9 mouse cellular contexts compared by ENCODE assay signal in the genomic region with DNA sequence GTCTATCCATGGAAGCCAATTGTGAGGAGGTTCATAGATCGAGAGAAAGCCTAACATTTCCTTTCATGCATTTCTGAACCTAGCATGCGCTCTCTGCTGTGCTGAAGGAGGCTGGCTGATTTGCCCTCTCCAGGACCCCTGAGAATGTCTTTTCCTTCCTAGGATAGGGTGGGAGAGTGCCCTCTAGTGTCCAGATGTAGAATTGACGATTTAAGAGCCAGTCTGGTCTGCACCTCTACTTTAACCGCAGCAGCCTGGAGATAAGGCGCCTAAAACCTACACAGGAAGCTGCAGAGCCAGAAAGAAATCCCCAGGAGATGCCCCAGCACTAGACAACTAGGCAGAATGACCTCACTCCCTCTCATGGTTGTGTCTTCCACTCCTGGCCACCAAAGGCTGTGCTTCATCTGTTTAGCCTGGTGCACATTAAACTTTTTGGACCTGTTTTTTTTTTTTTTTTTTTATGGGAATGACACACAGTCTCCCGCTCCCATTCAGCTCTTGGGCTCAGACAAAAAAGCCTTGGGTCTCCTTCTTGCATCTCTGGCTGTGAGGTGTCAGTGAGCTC. TPM values are rescaled to one million over a fixed set of nuclear protein-coding genes. Genes with fewer than 3 reads are reported as not detected.
DNase-seq lines count a peak whose midpoint lies in the region; ATAC-seq and TF ChIP-seq lines count a peak whose summit lies in the region.
"Had no signal": no experiment of that assay in that cellular context is flagged by ENCODE, and none has a peak within 500 bp of the region (broad histone marks: within the 10 kb centered on the region; RNA-seq: fewer than 3 reads in every experiment).

No protein-coding gene starts in this region.

- no peaks in the 10 kb centered on the region for H3K36me3 ChIP-seq in forebrain, embryonic 11.5 days (ENCODE audit: control insufficient read depth, insufficient read depth, low read length)
- no peaks in the 10 kb centered on the region for H3K36me3 ChIP-seq in forebrain, embryonic 12.5 days (replicated peaks)
- H3K36me3 ChIP-seq: limb, embryonic 13.5 days had no signal

- H3K4me2 ChIP-seq in forebrain, embryonic 11.5 days (ENCODE audit: low read depth, low read length, severe bottlenecking), result no peak overlapping the region
- H3K4me2 ChIP-seq in forebrain, embryonic 12.5 days, result no peak overlapping the region
- H3K4me2 ChIP-seq: limb, embryonic 13.5 days had no signal

- H3K27me3 ChIP-seq in forebrain, embryonic 11.5 days (ENCODE audit: control insufficient read depth, insufficient read depth, low read length), result peaks cover 20% of the 10 kb centered on the region
- H3K27me3 ChIP-seq in forebrain, embryonic 12.5 days, result peaks cover 57% of the 10 kb centered on the region

- TF ChIP-seq POLR2A in embryonic fibroblast, embryonic 13.5 days (IDR thresholded peaks at IDR 0.05; ENCODE audit: low read depth, low read length), result no peak

- no peak overlapping the region for H3K4me3 ChIP-seq in forebrain, embryonic 11.5 days (ENCODE audit: low read depth, low read length)
- H3K4me3 ChIP-seq in forebrain, embryonic 12.5 days (replicated peaks), result no peak overlapping the region
- H3K4me3 ChIP-seq in embryonic fibroblast, embryonic 13.5 days (ENCODE audit: insufficient read depth, low read length), result no peak overlapping the region
- H3K4me3 ChIP-seq: limb, embryonic 13.5 days had no signal

- no peaks in the 10 kb centered on the region for H3K9me3 ChIP-seq in forebrain, embryonic 11.5 days (ENCODE audit: control insufficient read depth, low read length)
- no peaks in the 10 kb centered on the region for H3K9me3 ChIP-seq in forebrain, embryonic 12.5 days
- H3K9me3 ChIP-seq: limb, embryonic 13.5 days had no signal

- DNase-seq in forebrain, embryonic 11.5 days (ENCODE audit: low spot score), result peak; percentile 74
- DNase-seq in 3134 (ENCODE audit: extremely low read depth, insufficient read length, low spot score), result peak; percentile 52
- DNase-seq in T-cell, adult 2 months (ENCODE audit: low spot score), result peak; percentile 75
- peak; percentile 71 for DNase-seq in kidney, postnatal 14 days
- peak; percentile 87 for DNase-seq in naive thymus-derived CD4-positive, alpha-beta T cell, adult 2 months (ENCODE audit: low read depth)
- DNase-seq in urinary bladder, postnatal 10 days (ENCODE audit: low spot score), result no peak

- ATAC-seq in forebrain, embryonic 11.5 days (replicated peaks; ENCODE audit: low FRiP score), result no peak
- no peak for ATAC-seq in forebrain, embryonic 12.5 days (ENCODE audit: low FRiP score)

- H3K4me1 ChIP-seq in forebrain, embryonic 11.5 days (replicated peaks; ENCODE audit: control insufficient read depth, insufficient read depth, low read length), result peaks cover 12% of the 10 kb centered on the region
- peaks cover 29% of the 10 kb centered on the region for H3K4me1 ChIP-seq in forebrain, embryonic 12.5 days
- H3K4me1 ChIP-seq in embryonic fibroblast, embryonic 13.5 days (ENCODE audit: control insufficient read depth, insufficient read depth, low read length), result 0 out of 2 replicates have a peak, but pooled peaks cover 4% of the 10 kb centered on the region

- H3K27ac ChIP-seq in forebrain, embryonic 11.5 days (ENCODE audit: low read depth, low read length), result no peak overlapping the region
- H3K27ac ChIP-seq in forebrain, embryonic 12.5 days, result no peak overlapping the region
- H3K27ac ChIP-seq in embryonic fibroblast, embryonic 13.5 days (ENCODE audit: insufficient read depth, low read length), result no peak overlapping the region
- H3K27ac ChIP-seq: limb, embryonic 13.5 days had no signal

- 11% methylated on average over 6 of the region's 6 CpGs for WGBS in forebrain, embryonic 11.5 days
- WGBS in forebrain, embryonic 12.5 days, result 8% methylated on average over 6 of the region's 6 CpGs

- peak; percentile 19; the same call in 1 of the 2 replicates for TF ChIP-seq CTCF in embryonic fibroblast, embryonic 13.5 days (IDR thresholded peaks at IDR 0.05; ENCODE audit: borderline replicate concordance, insufficient read depth, low read length)

- no peak overlapping the region for H3K9ac ChIP-seq in forebrain, embryonic 11.5 days (ENCODE audit: low read length)
- H3K9ac ChIP-seq in forebrain, embryonic 12.5 days, result no peak overlapping the region
- H3K9ac ChIP-seq: limb, embryonic 13.5 days had no signal

RNA-seq across cellular contexts. Expression of a gene that starts 2.4 kb away (rescaled TPM):
- polyA plus RNA-seq in forebrain, embryonic 11.5 days (2014; fragmentation: Nextera tagmentation; extraction: Ambion mirVana), result 38.1 and 39.9 TPM in 2 replicates
- 42.0 and 42.5 TPM in 2 replicates for polyA plus RNA-seq in forebrain, embryonic 12.5 days (2016; fragmentation: Nextera tagmentation; extraction: Ambion mirVana)
- 14.9 and 18.5 TPM in 2 replicates for polyA plus RNA-seq in embryonic fibroblast, embryonic 13.5 days (2011; ENCODE audit: insufficient read length, low read depth, missing spikeins)

RNA-seq across cellular contexts. Expression of a gene that starts 7.6 kb away (rescaled TPM):
- polyA plus RNA-seq in forebrain, embryonic 11.5 days (2014; fragmentation: Nextera tagmentation; extraction: Ambion mirVana), result 0.29 and 0.41 TPM in 2 replicates
- polyA plus RNA-seq in forebrain, embryonic 12.5 days (2016; fragmentation: Nextera tagmentation; extraction: Ambion mirVana), result 3.0 and 3.1 TPM in 2 replicates
- polyA plus RNA-seq in embryonic fibroblast, embryonic 13.5 days (2011; ENCODE audit: insufficient read length, low read depth, missing spikeins), result not detected in 2 replicates

RNA-seq across cellular contexts. Expression of a gene that starts 26.4 kb away (rescaled TPM):
- 3.8 and 5.8 TPM in 2 replicates for polyA plus RNA-seq in forebrain, embryonic 11.5 days (2014; fragmentation: Nextera tagmentation; extraction: Ambion mirVana)
- 19.9 and 20.5 TPM in 2 replicates for polyA plus RNA-seq in forebrain, embryonic 12.5 days (2016; fragmentation: Nextera tagmentation; extraction: Ambion mirVana)
- polyA plus RNA-seq in embryonic fibroblast, embryonic 13.5 days (2011; ENCODE audit: insufficient read length, low read depth, missing spikeins), result not detected in 2 replicates
- polyA plus RNA-seq: limb, embryonic 13.5 days had no signal

RNA-seq across cellular contexts. Expression of a gene that starts 27.8 kb away (rescaled TPM):
- not detected in 2 replicates for polyA plus RNA-seq in forebrain, embryonic 11.5 days (2014; fragmentation: Nextera tagmentation; extraction: Ambion mirVana)
- 0.20 and 0.36 TPM in 2 replicates for polyA plus RNA-seq in forebrain, embryonic 12.5 days (2016; fragmentation: Nextera tagmentation; extraction: Ambion mirVana)
- polyA plus RNA-seq in embryonic fibroblast, embryonic 13.5 days (2011; ENCODE audit: insufficient read length, low read depth, missing spikeins), result not detected in 2 replicates

RNA-seq across cellular contexts. Expression of a gene that starts 30.4 kb away (rescaled TPM):
- not detected in 2 replicates for polyA plus RNA-seq in forebrain, embryonic 11.5 days (2014; fragmentation: Nextera tagmentation; extraction: Ambion mirVana)
- polyA plus RNA-seq in forebrain, embryonic 12.5 days (2016; fragmentation: Nextera tagmentation; extraction: Ambion mirVana), result 0.17 TPM in 1 of 2 replicates, not detected in the other
- not detected in 2 replicates for polyA plus RNA-seq in embryonic fibroblast, embryonic 13.5 days (2011; ENCODE audit: insufficient read length, low read depth, missing spikeins)
